Mouse (Mus musculus) CH12.LX (cell line): ENCODE data around the gene Rab44. TPM values are rescaled to one million over a fixed set of nuclear protein-coding genes. Genes with fewer than 3 reads are reported as not detected.

Experiments
- DNase-seq: peaks from one replicate; pipeline ENCODE4 v3.0.0-alpha.2; 2013; ENCODE audit errors: extremely low read depth
- H3K27ac ChIP-seq: 2 replicates; pipeline ENCODE4 v1.5.1; 2012; ENCODE audit warnings: low read depth, mild to moderate bottlenecking, control low read depth, moderate library complexity; ENCODE audit not compliant: insufficient read depth
- H3K27me3 ChIP-seq: replicated peaks from 2 replicates; pipeline ENCODE3; 2012; ENCODE audit warnings: inconsistent platforms
- H3K36me3 ChIP-seq, 2 experiments: replicated peaks in 1 of 2; 2 replicates each; pipeline versions ENCODE3 to v1.6.1; 2012; ENCODE audit warnings: inconsistent platforms in 1 of 2, low read length in 1 of 2, mild to moderate bottlenecking in 1 of 2, mixed read lengths in 1 of 2, moderate library complexity in 1 of 2; ENCODE audit not compliant: control insufficient read depth in 1 of 2, insufficient read depth in 1 of 2
- H3K4me1 ChIP-seq, 2 experiments: 2 replicates each; pipeline ENCODE4 v1.6.1; 2012; ENCODE audit warnings: inconsistent platforms in 1 of 2, moderate library complexity in 1 of 2; ENCODE audit not compliant: insufficient read depth in 2 of 2, control insufficient read depth in 1 of 2
- H3K4me2 ChIP-seq: 2 replicates; pipeline ENCODE4 v1.6.1; 2012; ENCODE audit warnings: low read depth, mild to moderate bottlenecking, control low read depth; ENCODE audit not compliant: poor library complexity, insufficient read depth, severe bottlenecking
- H3K4me3 ChIP-seq, 3 experiments: fragments of 150-350 bp in 1 of 3; sonication (generic) in 1 of 3; replicated peaks in 1 of 3; 2 replicates each; pipeline versions ENCODE3 to v1.5.1; 2011 to 2012; ENCODE audit warnings: low read depth in 2 of 3, low read length in 2 of 3, mild to moderate bottlenecking in 2 of 3, moderate library complexity in 2 of 3, control low read depth in 1 of 3, improper control_type of control experiment in 1 of 3, inconsistent platforms in 1 of 3, mixed read lengths in 1 of 3; ENCODE audit not compliant: poor library complexity in 1 of 3
- H3K79me2 ChIP-seq: replicated peaks from 2 replicates; pipeline ENCODE4 v1.6.1; 2012; ENCODE audit warnings: mild to moderate bottlenecking, moderate library complexity; ENCODE audit not compliant: control insufficient read depth, poor library complexity, insufficient read depth, severe bottlenecking; ENCODE audit errors: extremely low read depth
- H3K9ac ChIP-seq: 2 replicates; pipeline ENCODE4 v1.6.1; 2012; ENCODE audit warnings: low read depth, mild to moderate bottlenecking, control low read depth, moderate library complexity; ENCODE audit not compliant: insufficient read depth
- H3K9me3 ChIP-seq: replicated peaks from 2 replicates; pipeline ENCODE3; 2012; ENCODE audit warnings: low read length, inconsistent platforms, mixed read lengths
- BHLHE40 ChIP-seq: IDR thresholded peaks from 2 replicates; pipeline ENCODE4 v1.6.1; 2011; ENCODE audit warnings: mild to moderate bottlenecking, low read depth, low read length, improper control_type of control experiment
- CHD1 ChIP-seq: IDR thresholded peaks from 2 replicates; pipeline ENCODE4 v1.6.1; 2012; ENCODE audit warnings: low read depth, low read length, improper control_type of control experiment, inconsistent platforms
- CHD2 ChIP-seq: IDR thresholded peaks from 2 replicates; pipeline ENCODE4 v1.6.1; 2011; ENCODE audit warnings: low read length, improper control_type of control experiment
- CTCF ChIP-seq, 2 experiments: IDR thresholded peaks in 1 of 2; conservative IDR thresholded peaks in 1 of 2; 2 replicates each; pipeline ENCODE4 v1.5.1; 2011 to 2012; ENCODE audit warnings: low read depth in 2 of 2, low read length in 2 of 2, improper control_type of control experiment in 1 of 2, inconsistent platforms in 1 of 2, mild to moderate bottlenecking in 1 of 2, moderate library complexity in 1 of 2
- E2F4 ChIP-seq: IDR thresholded peaks from 2 replicates; pipeline ENCODE4 v1.6.1; 2011; ENCODE audit warnings: low read depth, low read length, improper control_type of control experiment; ENCODE audit not compliant: insufficient replicate concordance
- ELF1 ChIP-seq: IDR thresholded peaks from 2 replicates; pipeline ENCODE4 v1.6.1; 2014; ENCODE audit warnings: low read depth, mild to moderate bottlenecking, inconsistent platforms, low read length, improper control_type of control experiment
- EP300 ChIP-seq: IDR thresholded peaks from 2 replicates; pipeline ENCODE4 v1.6.1; 2011; ENCODE audit warnings: low read length, improper control_type of control experiment
- ETS1 ChIP-seq: conservative IDR thresholded peaks from 2 replicates; pipeline ENCODE4 v1.6.1; 2012; ENCODE audit warnings: low read depth, mild to moderate bottlenecking, inconsistent platforms, low read length, improper control_type of control experiment, moderate library complexity
- GABPA ChIP-seq: IDR thresholded peaks from 2 replicates; pipeline ENCODE4 v1.6.1; 2012; ENCODE audit warnings: low read depth, low read length, improper control_type of control experiment, inconsistent platforms; ENCODE audit not compliant: insufficient replicate concordance
- IRF4 ChIP-seq: IDR thresholded peaks from 2 replicates; pipeline ENCODE4 v1.6.1; 2014; ENCODE audit warnings: low read depth, mild to moderate bottlenecking, inconsistent platforms, low read length, improper control_type of control experiment
- JUN ChIP-seq: IDR thresholded peaks from 2 replicates; pipeline ENCODE4 v1.6.1; 2011; ENCODE audit warnings: low read depth, mild to moderate bottlenecking, low read length, improper control_type of control experiment, moderate library complexity; ENCODE audit not compliant: insufficient read depth
- JUND ChIP-seq: conservative IDR thresholded peaks from 2 replicates; pipeline ENCODE4 v1.6.1; 2011; ENCODE audit warnings: low read depth, low read length, improper control_type of control experiment
- KAT2A ChIP-seq: IDR thresholded peaks from 2 replicates; pipeline ENCODE4 v1.6.1; 2012; ENCODE audit warnings: low read length, improper control_type of control experiment, inconsistent platforms; ENCODE audit not compliant: insufficient replicate concordance
- MAFK ChIP-seq: IDR thresholded peaks from 2 replicates; pipeline ENCODE4 v1.6.1; 2011; ENCODE audit warnings: low read length, improper control_type of control experiment; ENCODE audit not compliant: insufficient replicate concordance
- MAX ChIP-seq: IDR thresholded peaks from 2 replicates; pipeline ENCODE4 v1.6.1; 2011; ENCODE audit warnings: low read length, improper control_type of control experiment
- MAZ ChIP-seq: IDR thresholded peaks from 2 replicates; pipeline ENCODE4 v1.6.1; 2012; ENCODE audit warnings: low read depth, mild to moderate bottlenecking, inconsistent platforms, low read length, improper control_type of control experiment, moderate library complexity
- MEF2A ChIP-seq: IDR thresholded peaks from 2 replicates; pipeline ENCODE4 v1.6.1; 2014; ENCODE audit warnings: low read depth, mild to moderate bottlenecking, inconsistent platforms, low read length, improper control_type of control experiment, borderline replicate concordance
- MXI1 ChIP-seq: IDR thresholded peaks from 2 replicates; pipeline ENCODE4 v1.6.1; 2011; ENCODE audit warnings: mild to moderate bottlenecking, low read depth, low read length, improper control_type of control experiment
- MYC ChIP-seq: IDR thresholded peaks from 2 replicates; pipeline ENCODE4 v1.6.1; 2011; ENCODE audit warnings: low read depth, mild to moderate bottlenecking, improper control_type of control experiment, low read length
- NELFE ChIP-seq: IDR thresholded peaks from 2 replicates; pipeline ENCODE4 v1.6.1; 2011; ENCODE audit warnings: low read depth, low read length, improper control_type of control experiment
- NRF1 ChIP-seq: IDR thresholded peaks from 2 replicates; pipeline ENCODE4 v1.6.1; 2014; ENCODE audit warnings: low read depth, mild to moderate bottlenecking, inconsistent platforms, low read length, improper control_type of control experiment, moderate library complexity
- PAX5 ChIP-seq: IDR thresholded peaks from 2 replicates; pipeline ENCODE4 v1.6.1; 2012; ENCODE audit warnings: low read length, inconsistent platforms, mixed read lengths
- POLR2A ChIP-seq: IDR thresholded peaks from 2 replicates; pipeline ENCODE4 v1.6.1; 2011; ENCODE audit warnings: low read depth, mild to moderate bottlenecking, improper control_type of control experiment, low read length
- POLR2AphosphoS2 ChIP-seq: IDR thresholded peaks from 2 replicates; pipeline ENCODE4 v1.6.1; 2011; ENCODE audit warnings: low read depth, low read length, improper control_type of control experiment
- RAD21 ChIP-seq: IDR thresholded peaks from 2 replicates; pipeline ENCODE4 v1.6.1; 2011; ENCODE audit warnings: low read depth, mild to moderate bottlenecking, low read length, improper control_type of control experiment, moderate library complexity
- RCOR1 ChIP-seq: conservative IDR thresholded peaks from 2 replicates; pipeline ENCODE4 v1.6.1; 2012; ENCODE audit warnings: low read depth, mild to moderate bottlenecking, inconsistent platforms, low read length, improper control_type of control experiment
- SIN3A ChIP-seq: IDR thresholded peaks from 2 replicates; pipeline ENCODE4 v1.6.1; 2012; ENCODE audit warnings: low read length, improper control_type of control experiment, inconsistent platforms
- SMC3 ChIP-seq: IDR thresholded peaks from 2 replicates; pipeline ENCODE4 v1.6.1; 2011; ENCODE audit warnings: low read depth, low read length, improper control_type of control experiment
- TBP ChIP-seq: conservative IDR thresholded peaks from 2 replicates; pipeline ENCODE4 v1.6.1; 2011; ENCODE audit warnings: low read depth, low read length, improper control_type of control experiment
- TCF12 ChIP-seq: IDR thresholded peaks from 2 replicates; pipeline ENCODE4 v1.6.1; 2014; ENCODE audit warnings: low read depth, mild to moderate bottlenecking, inconsistent platforms, low read length, improper control_type of control experiment
- UBTF ChIP-seq: IDR thresholded peaks from 2 replicates; pipeline ENCODE4 v1.6.1; 2012; ENCODE audit warnings: low read depth, mild to moderate bottlenecking, inconsistent platforms, low read length, improper control_type of control experiment, moderate library complexity
- USF1 ChIP-seq: IDR thresholded peaks from 2 replicates; pipeline ENCODE4 v1.6.1; 2014; ENCODE audit warnings: low read depth, mild to moderate bottlenecking, inconsistent platforms, low read length, improper control_type of control experiment
- USF2 ChIP-seq: conservative IDR thresholded peaks from 2 replicates; pipeline ENCODE4 v1.6.1; 2011; ENCODE audit warnings: low read depth, low read length, improper control_type of control experiment
- ZC3H11A ChIP-seq: IDR thresholded peaks from 2 replicates; pipeline ENCODE4 v1.6.1; 2012; ENCODE audit warnings: low read depth, mild to moderate bottlenecking, inconsistent platforms, low read length, improper control_type of control experiment
- ZKSCAN1 ChIP-seq: IDR thresholded peaks from 2 replicates; pipeline ENCODE4 v1.6.1; 2012; ENCODE audit warnings: low read depth, inconsistent platforms, low read length, improper control_type of control experiment, borderline replicate concordance
- ZMIZ1 ChIP-seq: IDR thresholded peaks from 2 replicates; pipeline ENCODE4 v1.6.1; 2012; ENCODE audit warnings: low read depth, mild to moderate bottlenecking, inconsistent platforms, low read length, improper control_type of control experiment
- ZNF384 ChIP-seq: IDR thresholded peaks from 2 replicates; pipeline ENCODE4 v1.6.1; 2012; ENCODE audit warnings: low read depth, low read length, improper control_type of control experiment, inconsistent platforms
- dilution Hi-C: fragments of 300-500 bp; cut with MboI; formaldehyde crosslinking; loops from 2 replicates; pipeline ENCODE4 v1.14.3; 2020; ENCODE audit warnings: low sequenced_read_pairs; ENCODE audit not compliant: extremely low pct_unique_long_range_greater_than_20kb, extremely low pct_ligation_motif_present
- in situ Hi-C: fragments of 300-500 bp; cut with MboI; formaldehyde crosslinking; loops from 3 replicates; pipeline ENCODE4 v1.14.3; 2019; ENCODE audit warnings: low sequenced_read_pairs, low pct_ligation_motif_present, low pct_unique_long_range_greater_than_20kb, mixed read lengths
- polyA plus RNA-seq: library from polyadenylated mRNA; unstranded; fragments of >175 nt; gene quantifications from 2 replicates; pipeline ENCODE4 v1.2.1, GENCODE M21; 2012; ENCODE audit warnings: low read depth; ENCODE audit not compliant: insufficient read length
- total RNA-seq, 2 experiments: library from RNA; depleted of rRNA; stranded (reverse); fragments of 300-350 nt in 1 of 2; fragments of >200 nt in 1 of 2; gene quantifications; 2 replicates each; pipeline ENCODE4 v1.2.3; 2012 to 2014

Gene Rab44
- total and polyA plus RNA-seq, 3 experiments = 0.30 to 0.34 TPM; not detected in 1

DNA sequence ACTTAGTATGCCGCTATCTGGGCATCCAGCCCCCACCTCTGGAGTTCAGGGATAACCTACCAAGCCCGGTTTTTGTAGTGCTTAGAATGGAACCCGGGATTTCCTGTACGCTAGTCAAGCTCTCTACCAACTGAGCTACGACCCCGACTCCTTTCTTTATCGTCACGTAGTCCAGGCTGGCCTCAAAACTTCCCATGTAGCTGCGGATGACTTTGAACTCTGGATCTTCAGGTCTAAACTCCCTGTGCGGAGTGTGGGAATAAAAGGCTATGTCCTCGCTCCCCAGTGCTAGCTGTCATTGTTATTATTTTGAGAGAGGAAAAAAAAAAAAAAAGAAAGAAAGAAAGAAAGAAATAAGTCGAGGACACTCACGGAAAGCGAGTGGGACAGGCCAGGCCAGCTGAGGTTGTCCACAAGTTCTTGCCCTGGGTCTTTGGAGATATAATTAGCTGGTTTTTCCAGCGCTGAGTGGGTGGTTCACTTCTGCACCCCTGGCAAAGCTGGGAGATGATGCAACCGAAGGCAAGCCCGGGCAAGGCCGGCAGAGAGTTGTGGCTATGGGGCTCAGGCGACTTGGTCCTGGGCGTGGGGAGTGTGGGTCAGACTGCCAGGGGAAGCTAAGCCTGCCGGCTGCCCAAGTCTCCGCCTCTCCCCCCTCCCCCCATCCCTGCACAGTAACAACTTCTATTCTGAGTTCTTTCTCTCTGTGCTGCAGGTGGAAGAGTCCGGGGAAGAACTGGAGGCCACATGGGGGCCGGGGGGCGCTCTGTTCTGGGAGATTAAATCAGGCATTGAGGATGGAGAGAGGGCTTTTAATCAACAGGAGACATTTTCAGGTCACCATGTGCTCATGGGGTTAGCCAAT, 35.2 kb upstream of the Rab44 start:
- Histone ChIP-seq H3K4me1 (peaks cover 14 to 53% of the 10 kb centered on the region in 2 experiments), H3K4me3 (peak overlapping the region; percentile 60 to 96 (median 65)), H3K9me3 (peaks cover 6% of the 10 kb centered on the region), H3K27me3 (no peaks in the 10 kb centered on the region), H3K4me2 (peak overlapping the region; percentile 75), H3K9ac (peak overlapping the region; percentile 97), H3K27ac (peak overlapping the region; percentile 93), H3K79me2 (no peaks in the 10 kb centered on the region), H3K36me3 (peaks cover 0 to 20% of the 10 kb centered on the region in 2 experiments)
- in situ Hi-C loops (no loop called here), dilution Hi-C loops (no loop called here)
- peak; percentile 92 for DNase-seq
- TF ChIP-seq ETS1 (peak; percentile 94), SMC3 (peak; percentile 17), PAX5 (no peak), SIN3A (peak; percentile 77), ELF1 (peak; percentile 46; the same call in 1 of the 2 replicates), CHD2 (peak; percentile 77), TBP (0 out of 2 replicates have a peak, but pooled peaks have one; percentile 62), MAX (peak; percentile 32; the same call in 1 of the 2 replicates), MXI1 (peak; percentile 67; the same call in 1 of the 2 replicates), ZMIZ1 (peak; percentile 67), ZNF384 (peak; percentile 49), RAD21 (no peak), NELFE (peak; percentile 71), MAFK (peak; percentile 60; the same call in 1 of the 2 replicates), CHD1 (peak; percentile 99), USF2 (no peak), MAZ (peak; percentile 88), JUN (peak; percentile 71), MEF2A (peak; percentile 98), E2F4 (no peak), IRF4 (peak; percentile 95), UBTF (no peak), KAT2A (0 out of 2 replicates have a peak, but pooled peaks have one; percentile 43), JUND (peak; percentile 59; the same call in 1 of the 2 replicates), USF1 (no peak), NRF1 (0 out of 2 replicates have a peak, but pooled peaks have one; percentile 41), GABPA (no peak), POLR2A (peak; percentile 54; the same call in 1 of the 2 replicates), ZC3H11A (no peak), CTCF (conservative IDR thresholded peaks at IDR 0.05 in 1 of 2, IDR thresholded peaks at IDR 0.05 in 1 of 2; ENCODE audit: low read depth in 2 of 2, low read length in 2 of 2) (no peak), MYC (peak; percentile 83), RCOR1 (0 out of 2 replicates have a peak, but pooled peaks have one; percentile 42), ZKSCAN1 (no peak), POLR2AphosphoS2 (0 out of 2 replicates have a peak, but pooled peaks have one; percentile 48), BHLHE40 (peak; percentile 93), TCF12 (peak; percentile 97), EP300 (peak; percentile 81)
